Mouse (Mus musculus): ENCODE measurements at regions not wholly inside any gene's neighbourhood (a gene's known extent, or its start where the extent isn't known, plus 50 kb on each side); places are given as distances from the start of the nearest gene placed in this dataset.

DNA sequence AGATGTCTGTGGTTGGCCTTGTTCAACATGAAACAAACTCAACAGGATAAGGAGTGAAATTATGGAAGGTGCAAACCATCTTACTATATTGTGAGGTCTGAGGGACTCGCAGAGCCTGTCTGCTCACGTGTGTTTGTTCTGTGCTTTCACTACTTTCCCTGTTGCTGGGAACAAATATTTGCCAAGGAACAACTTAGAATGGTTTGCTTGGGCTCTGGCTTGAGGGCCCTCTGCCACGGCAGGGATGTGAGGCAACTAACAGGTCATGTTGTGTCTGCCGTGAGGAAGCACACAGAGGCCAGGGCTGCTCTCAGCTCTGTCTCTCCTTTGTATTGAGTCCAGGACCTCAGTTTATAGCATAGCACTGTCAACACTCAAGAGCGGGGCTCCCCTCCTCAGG lies 69.4 kb upstream of the Ccdc39 start:
- no peak for TF ChIP-seq POLR2A (IDR thresholded peaks at IDR 0.05; ENCODE audit: insufficient read depth, low read depth, low read length)
- TF ChIP-seq CTCF (IDR thresholded peaks at IDR 0.05; ENCODE audit: insufficient read depth, low read depth, low read length) = no peak
